Mouse (Mus musculus): ENCODE results near the gene Ndufaf2.

The Ndufaf2 gene

GRCm38 (mm10) chr13:108017349-108017748, 141.1 kb downstream of the Ndufaf2 start:
- no peak for DNase-seq

GRCm38 (mm10) chr13:108015166-108015565, 143.3 kb downstream of the Ndufaf2 start:
- DNase-seq = no peak

GRCm38 (mm10) chr13:108013839-108014238, 144.6 kb downstream of the Ndufaf2 start:
- DNase-seq = peak; percentile 81

GRCm38 (mm10) chr13:108013110-108013509, 145.3 kb downstream of the Ndufaf2 start:
- no peak for DNase-seq

GRCm38 (mm10) chr13:108007861-108008260, 150.6 kb downstream of the Ndufaf2 start:
- no peak for DNase-seq

- DNase-seq = no peak
Observed at GRCm38 (mm10) chr13:107996301-107996700, 162.1 kb downstream of the Ndufaf2 start.

GRCm38 (mm10) chr13:107995211-107995610, 163.2 kb downstream of the Ndufaf2 start:
- no peak for DNase-seq

- DNase-seq = no peak
Observed at GRCm38 (mm10) chr13:107992573-107992972, 165.8 kb downstream of the Ndufaf2 start.

GRCm38 (mm10) chr13:107984641-107985040, 173.8 kb downstream of the Ndufaf2 start:
- no peak for DNase-seq

- no peak for DNase-seq
Observed at GRCm38 (mm10) chr13:107984186-107984585, 174.2 kb downstream of the Ndufaf2 start.

- no peak for DNase-seq
Observed at GRCm38 (mm10) chr13:107983231-107983847, 175.1 kb downstream of the Ndufaf2 start.

GRCm38 (mm10) chr13:107979461-107979860, 179.0 kb downstream of the Ndufaf2 start:
- no peak for DNase-seq

GRCm38 (mm10) chr13:107976886-107977656, 181.4 kb downstream of the Ndufaf2 start:
- DNase-seq = no peak

GRCm38 (mm10) chr13:107972451-107972850, 186.0 kb downstream of the Ndufaf2 start:
- DNase-seq = no peak

- no peak for DNase-seq
Observed at GRCm38 (mm10) chr13:107971868-107972267, 186.6 kb downstream of the Ndufaf2 start.

GRCm38 (mm10) chr13:107970422-107971142, 187.8 kb downstream of the Ndufaf2 start:
- peak; percentile 35 for DNase-seq

- no peak for DNase-seq
Observed at GRCm38 (mm10) chr13:107969961-107970391, 188.4 kb downstream of the Ndufaf2 start.

GRCm38 (mm10) chr13:107964616-107965015, 193.8 kb downstream of the Ndufaf2 start:
- no peak for DNase-seq

GRCm38 (mm10) chr13:107963471-107963870, 195.0 kb downstream of the Ndufaf2 start:
- DNase-seq = peak; percentile 27

GRCm38 (mm10) chr13:107962741-107963140, 195.7 kb downstream of the Ndufaf2 start:
- DNase-seq = no peak

- DNase-seq = peak; percentile 68
Observed at GRCm38 (mm10) chr13:107961972-107962371, 196.5 kb downstream of the Ndufaf2 start.

- DNase-seq = no peak
Observed at GRCm38 (mm10) chr13:107961501-107961900, 196.9 kb downstream of the Ndufaf2 start.

- no peak for DNase-seq
Observed at GRCm38 (mm10) chr13:107960549-107960948, 197.9 kb downstream of the Ndufaf2 start.

GRCm38 (mm10) chr13:107959891-107960290, 198.5 kb downstream of the Ndufaf2 start:
- no peak for DNase-seq

All from kidney, postnatal 14 days (tissue).